In the genomic region with DNA sequence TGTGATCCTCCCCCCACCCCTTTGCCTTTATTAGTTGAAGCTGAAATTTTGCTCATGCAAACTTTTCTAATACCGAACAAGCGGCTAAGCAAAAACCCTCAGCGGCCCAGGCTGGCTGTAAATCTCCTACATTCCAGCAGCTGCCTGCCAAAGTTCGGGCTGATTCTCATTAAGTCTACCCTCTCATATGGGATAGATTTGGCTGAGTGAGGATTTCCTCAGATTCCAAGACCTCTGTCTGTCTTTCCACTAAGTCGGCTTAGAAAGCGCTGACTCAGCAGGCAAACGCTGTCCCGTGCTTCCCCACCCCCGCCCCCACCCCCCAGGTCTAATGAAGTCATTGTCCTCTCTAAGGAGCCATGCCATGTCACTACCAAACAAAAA, we compare ENCODE assay signal across 8 mouse cellular contexts. TPM values are rescaled to one million over a fixed set of nuclear protein-coding genes. Genes with fewer than 3 reads are reported as not detected.
A peak's percentile ranks its signal among the peaks of the same experiment; 100 is the strongest.
DNase-seq lines count a peak whose midpoint lies in the region; ATAC-seq and TF ChIP-seq lines count a peak whose summit lies in the region.

No protein-coding gene starts in this region.

- H3K4me2 ChIP-seq in kidney, embryonic 15.5 days, result peak overlapping the region; percentile 35

- no peak overlapping the region for H3K27ac ChIP-seq in ES-E14 (ENCODE audit: insufficient read depth, low read depth, low read length, poor library complexity, severe bottlenecking)
- H3K27ac ChIP-seq in kidney, embryonic 15.5 days, result peak overlapping the region; percentile 78

- in situ Hi-C loops in ES-E14 (cut with MboI; ENCODE audit: low sequenced_read_pairs in 2 of 2, unreplicated experiment in 2 of 2), result no loop called here

- no peaks in the 10 kb centered on the region for H3K27me3 ChIP-seq in kidney, embryonic 15.5 days

- no peaks in the 10 kb centered on the region for H3K36me3 ChIP-seq in ES-E14 (ENCODE audit: control insufficient read depth, insufficient read depth, low read length, poor library complexity, severe bottlenecking)
- H3K36me3 ChIP-seq in kidney, embryonic 15.5 days, result no peaks in the 10 kb centered on the region

- peaks cover 11 to 13% of the 10 kb centered on the region in 2 experiments for H3K4me1 ChIP-seq in ES-E14 (ENCODE audit: control insufficient read depth in 2 of 2, insufficient read depth in 2 of 2, low read length in 2 of 2, poor library complexity in 1 of 2)
- H3K4me1 ChIP-seq in kidney, embryonic 15.5 days, result peaks cover 15% of the 10 kb centered on the region

- peak; percentile 56 for DNase-seq in adrenal gland, postnatal 10 days
- no peak for DNase-seq in adrenal gland, postnatal 4 days (ENCODE audit: low spot score in 2 of 2)
- no peak for DNase-seq in ES-E14 (ENCODE audit: low read depth, low spot score)
- DNase-seq in gastrocnemius, adult 18-20 months (ENCODE audit: low spot score), result peak; percentile 60
- DNase-seq in retina, embryonic 14.5 days (ENCODE audit: low spot score), result peak; percentile 37
- no peak for DNase-seq in B cell, adult 2 months

- no peaks in the 10 kb centered on the region for H3K9me3 ChIP-seq in ES-E14 (ENCODE audit: control insufficient read depth, insufficient read depth, low read depth, low read length)
- no peaks in the 10 kb centered on the region for H3K9me3 ChIP-seq in kidney, embryonic 15.5 days (replicated peaks)

- peak overlapping the region in 1 of 2 experiments; percentile 41; a peak in 2 of 4 replicates for H3K4me3 ChIP-seq in ES-E14 (ENCODE audit: insufficient read depth in 1 of 2, low read depth in 1 of 2, low read length in 2 of 2, poor library complexity in 1 of 2, severe bottlenecking in 1 of 2)
- no peak overlapping the region for H3K4me3 ChIP-seq in kidney, embryonic 15.5 days (replicated peaks)

- ATAC-seq in kidney, embryonic 15.5 days (replicated peaks; ENCODE audit: low FRiP score), result peak; percentile 54
- ATAC-seq in inflammation-experienced regulatory T-cells, adult 6 months, result no peak

- no peak overlapping the region; the same call in 1 of the 2 replicates for H3K9ac ChIP-seq in ES-E14 (ENCODE audit: insufficient read depth, low read depth, low read length, poor library complexity, severe bottlenecking)
- no peak overlapping the region for H3K9ac ChIP-seq in kidney, embryonic 15.5 days

- 18% methylated on average over 9 of the region's 9 CpGs for WGBS in kidney, embryonic 15.5 days

TF ChIP-seq in ES-E14, 5 proteins besides CTCF, POLR2A, EP300 and RAD21:
- TF ChIP-seq HCFC1 (IDR thresholded peaks at IDR 0.05; ENCODE audit: borderline replicate concordance, insufficient read depth, low read length) (no peak), MAFK (IDR thresholded peaks at IDR 0.05; ENCODE audit: insufficient read depth, low read depth, low read length) (peak; percentile 99)

RNA-seq across cellular contexts. Expression of gene Sgk1, which starts 55.2 kb away (rescaled TPM):
- 100 to 1,000 TPM in 1 of 2 experiments, 10 to 100 TPM in 1; 95.0 to 204 TPM for total RNA-seq in adrenal gland, postnatal 10 days (2021)
- total RNA-seq in adrenal gland, postnatal 4 days (2021), result 100 to 1,000 TPM; 116 to 120 TPM
- total RNA-seq in ES-E14 (2012; rRNA removed), result 217 and 263 TPM in 2 replicates
- total RNA-seq in gastrocnemius, adult 18-20 months (2021), result 100 to 1,000 TPM; 151 to 192 TPM
- polyA plus RNA-seq in kidney, embryonic 15.5 days (2015; fragmentation: Nextera tagmentation; extraction: Ambion mirVana), result 73.7 and 75.2 TPM in 2 replicates
- polyA plus RNA-seq in inflammation-experienced regulatory T-cells, adult 6 months (2017; shearing (Covaris generic)), result 10 to 100 TPM; 19.5 to 98.6 (median 25.8) TPM

Comparison
In these comparisons a context has a peak if more than half of its experiments do, and no peak if none do; other contexts are left out.
1. DNase-seq: peak in adrenal gland, postnatal 10 days (single experiment), gastrocnemius, adult 18-20 months (single experiment) and retina, embryonic 14.5 days (single experiment); none in adrenal gland, postnatal 4 days (0 of 2), ES-E14 (single experiment) and B cell, adult 2 months (0 of 2).